Comparison of ENCODE assay signal across 23 mouse cellular contexts in genomic region chr1:162043216-162043615, GRCm38 (mm10).
A peak's percentile ranks its signal among the peaks of the same experiment; 100 is the strongest.
DNase-seq lines count a peak whose midpoint lies in the region; ATAC-seq lines count a peak whose summit lies in the region.
"Had no signal": no experiment of that assay in that cellular context is flagged by ENCODE, and none has a peak within 500 bp of the region (broad histone marks: within the 10 kb centered on the region; RNA-seq: fewer than 3 reads in every experiment).

No protein-coding gene starts in this region.

- no peaks in the 10 kb centered on the region for H3K36me3 ChIP-seq in hindbrain, embryonic 12.5 days
- H3K36me3 ChIP-seq in hindbrain, embryonic 11.5 days (ENCODE audit: control insufficient read depth, insufficient read depth, low read length) = no peaks in the 10 kb centered on the region
- H3K36me3 ChIP-seq in embryonic facial prominence, embryonic 15.5 days = no peaks in the 10 kb centered on the region
- no peaks in the 10 kb centered on the region for H3K36me3 ChIP-seq in limb, embryonic 15.5 days
- no peaks in the 10 kb centered on the region for H3K36me3 ChIP-seq in midbrain, embryonic 14.5 days (ENCODE audit: control insufficient read depth, insufficient read depth, low read length)
- H3K36me3 ChIP-seq: forebrain, embryonic 12.5 days; liver, embryonic 15.5 days; midbrain, embryonic 10.5 days; neural tube, embryonic 13.5 days had no signal

- H3K4me3 ChIP-seq in hindbrain, embryonic 12.5 days = no peak overlapping the region
- H3K4me3 ChIP-seq in hindbrain, embryonic 11.5 days (ENCODE audit: low read depth, low read length) = no peak overlapping the region
- no peak overlapping the region for H3K4me3 ChIP-seq in embryonic facial prominence, embryonic 15.5 days (replicated peaks)
- H3K4me3 ChIP-seq in limb, embryonic 15.5 days = no peak overlapping the region
- H3K4me3 ChIP-seq in midbrain, embryonic 14.5 days (replicated peaks; ENCODE audit: low read depth, low read length) = no peak overlapping the region
- H3K4me3 ChIP-seq: forebrain, embryonic 12.5 days; gastrocnemius, adult 2 months; liver, embryonic 15.5 days; midbrain, embryonic 10.5 days; neural tube, embryonic 13.5 days had no signal

- DNase-seq in heart, adult 11 months = peak; percentile 52
- DNase-seq in heart, postnatal 25 days (ENCODE audit: low spot score) = no peak
- DNase-seq in hindbrain, embryonic 11.5 days (ENCODE audit: low spot score) = no peak
- no peak for DNase-seq in midbrain, embryonic 14.5 days
- DNase-seq in B cell, adult 2 months = no peak
- DNase-seq: adrenal gland, postnatal 36 days; cerebellum, adult 11-12 months; gastrocnemius, adult 2 months; heart, postnatal 36 days; kidney, adult 9 months; kidney, postnatal 25 days; left cerebral cortex, postnatal 4 days; right cerebral cortex, adult 18-20 months; thymus, adult 18-20 months; thymus, postnatal 4 days had no signal

- H3K9me3 ChIP-seq in hindbrain, embryonic 12.5 days (replicated peaks) = no peaks in the 10 kb centered on the region
- no peaks in the 10 kb centered on the region for H3K9me3 ChIP-seq in hindbrain, embryonic 11.5 days (ENCODE audit: control insufficient read depth, low read length)
- H3K9me3 ChIP-seq in embryonic facial prominence, embryonic 15.5 days (replicated peaks) = no peaks in the 10 kb centered on the region
- H3K9me3 ChIP-seq in limb, embryonic 15.5 days = no peaks in the 10 kb centered on the region
- H3K9me3 ChIP-seq in midbrain, embryonic 14.5 days (ENCODE audit: control insufficient read depth, low read length) = no peaks in the 10 kb centered on the region
- H3K9me3 ChIP-seq: forebrain, embryonic 12.5 days; liver, embryonic 15.5 days; midbrain, embryonic 10.5 days; neural tube, embryonic 13.5 days had no signal

- peak overlapping the region; percentile 76; the same call in 1 of the 2 replicates for H3K27ac ChIP-seq in hindbrain, embryonic 12.5 days
- no peak overlapping the region for H3K27ac ChIP-seq in hindbrain, embryonic 11.5 days (ENCODE audit: low read depth, low read length)
- peak overlapping the region; percentile 91 for H3K27ac ChIP-seq in embryonic facial prominence, embryonic 15.5 days (replicated peaks)
- peak overlapping the region; percentile 87 for H3K27ac ChIP-seq in limb, embryonic 15.5 days
- H3K27ac ChIP-seq in midbrain, embryonic 14.5 days (replicated peaks; ENCODE audit: low read depth, low read length) = no peak overlapping the region
- H3K27ac ChIP-seq: forebrain, embryonic 12.5 days; gastrocnemius, adult 2 months; liver, embryonic 15.5 days; macrophage; midbrain, embryonic 10.5 days; neural tube, embryonic 13.5 days had no signal

- 91% methylated on average over 1 of the region's 1 CpGs for WGBS in hindbrain, embryonic 12.5 days
- 83% methylated on average over 1 of the region's 1 CpGs for WGBS in hindbrain, embryonic 11.5 days
- 56% methylated on average over 1 of the region's 1 CpGs for WGBS in embryonic facial prominence, embryonic 15.5 days
- WGBS in limb, embryonic 15.5 days = 53% methylated on average over 1 of the region's 1 CpGs
- 74% methylated on average over 1 of the region's 1 CpGs for WGBS in midbrain, embryonic 14.5 days

- peaks cover 6% of the 10 kb centered on the region for H3K4me1 ChIP-seq in hindbrain, embryonic 12.5 days
- no peaks in the 10 kb centered on the region for H3K4me1 ChIP-seq in hindbrain, embryonic 11.5 days (replicated peaks; ENCODE audit: control insufficient read depth, insufficient read depth, low read length)
- H3K4me1 ChIP-seq in embryonic facial prominence, embryonic 15.5 days = peaks cover 38% of the 10 kb centered on the region
- peaks cover 42% of the 10 kb centered on the region for H3K4me1 ChIP-seq in limb, embryonic 15.5 days
- no peaks in the 10 kb centered on the region for H3K4me1 ChIP-seq in midbrain, embryonic 14.5 days (ENCODE audit: control insufficient read depth, insufficient read depth, low read length)
- H3K4me1 ChIP-seq: forebrain, embryonic 12.5 days had no signal

- H3K9ac ChIP-seq in hindbrain, embryonic 12.5 days = no peak overlapping the region
- no peak overlapping the region for H3K9ac ChIP-seq in hindbrain, embryonic 11.5 days (ENCODE audit: low read depth, low read length)
- no peak overlapping the region for H3K9ac ChIP-seq in embryonic facial prominence, embryonic 15.5 days
- no peak overlapping the region for H3K9ac ChIP-seq in limb, embryonic 15.5 days
- no peak overlapping the region for H3K9ac ChIP-seq in midbrain, embryonic 14.5 days (replicated peaks; ENCODE audit: low read length)
- H3K9ac ChIP-seq: forebrain, embryonic 12.5 days; liver, embryonic 15.5 days; neural tube, embryonic 13.5 days had no signal

- intact Hi-C loops in heart, postnatal 25 days (cut with DNase I) = no loop called here

- no peak for ATAC-seq in hindbrain, embryonic 12.5 days (ENCODE audit: low FRiP score)
- no peak for ATAC-seq in hindbrain, embryonic 11.5 days (ENCODE audit: low FRiP score)
- ATAC-seq in embryonic facial prominence, embryonic 15.5 days (ENCODE audit: insufficient number of reproducible peaks, low FRiP score, low TSS enrichment, low read depth) = no peak
- no peak for ATAC-seq in limb, embryonic 15.5 days (ENCODE audit: insufficient number of reproducible peaks, low FRiP score, low TSS enrichment, low read depth)
- no peak for ATAC-seq in midbrain, embryonic 14.5 days (ENCODE audit: low FRiP score, low TSS enrichment)

- H3K27me3 ChIP-seq in hindbrain, embryonic 12.5 days = no peaks in the 10 kb centered on the region
- no peaks in the 10 kb centered on the region for H3K27me3 ChIP-seq in hindbrain, embryonic 11.5 days (ENCODE audit: control insufficient read depth, insufficient read depth, low read length)
- H3K27me3 ChIP-seq in embryonic facial prominence, embryonic 15.5 days = no peaks in the 10 kb centered on the region
- no peaks in the 10 kb centered on the region for H3K27me3 ChIP-seq in limb, embryonic 15.5 days
- no peaks in the 10 kb centered on the region for H3K27me3 ChIP-seq in midbrain, embryonic 14.5 days (ENCODE audit: control insufficient read depth, insufficient read depth, low read length)
- H3K27me3 ChIP-seq: forebrain, embryonic 12.5 days; liver, embryonic 15.5 days; neural tube, embryonic 13.5 days had no signal

- no peak overlapping the region for H3K4me2 ChIP-seq in hindbrain, embryonic 12.5 days (replicated peaks)
- H3K4me2 ChIP-seq in hindbrain, embryonic 11.5 days (replicated peaks; ENCODE audit: low read depth, low read length) = no peak overlapping the region
- H3K4me2 ChIP-seq in embryonic facial prominence, embryonic 15.5 days (replicated peaks) = no peak overlapping the region
- no peak overlapping the region for H3K4me2 ChIP-seq in limb, embryonic 15.5 days
- no peak overlapping the region for H3K4me2 ChIP-seq in midbrain, embryonic 14.5 days (ENCODE audit: low read length)
- H3K4me2 ChIP-seq: forebrain, embryonic 12.5 days; liver, embryonic 15.5 days; neural tube, embryonic 13.5 days had no signal

Comparison
In these comparisons a context has a peak if more than half of its experiments do, and no peak if none do; other contexts are left out.
1. H3K27ac ChIP-seq: peak in hindbrain, embryonic 12.5 days (single experiment), embryonic facial prominence, embryonic 15.5 days (single experiment) and limb, embryonic 15.5 days (single experiment); none in hindbrain, embryonic 11.5 days (single experiment) and midbrain, embryonic 14.5 days (single experiment).